Mouse (Mus musculus): ENCODE measurements around the gene Nabp1. TPM values are rescaled to one million over a fixed set of nuclear protein-coding genes. Genes with fewer than 3 reads are reported as not detected.
A peak's percentile ranks its signal among the peaks of the same experiment; 100 is the strongest.

Nabp1 gene
- polyA plus RNA-seq, 1 experiment from 2014 or later = 17.6 TPM

- Histone ChIP-seq H3K9ac (no peak overlapping the region), H3K4me3 (no peak overlapping the region), H3K27ac (ENCODE audit: poor library complexity, severe bottlenecking) (peak overlapping the region; percentile 78; the same call in 1 of the 2 replicates), H3K4me1 (replicated peaks) (peaks cover 28% of the 10 kb centered on the region), H3K4me2 (peak overlapping the region; percentile 32), H3K27me3 (replicated peaks) (no peaks in the 10 kb centered on the region), H3K9me3 (replicated peaks) (no peaks in the 10 kb centered on the region), H3K36me3 (no peaks in the 10 kb centered on the region)
- WGBS = 4% methylated on average over 7 of the region's 7 CpGs
- peak; percentile 82 for ATAC-seq (ENCODE audit: insufficient number of reproducible peaks, low FRiP score)
Observed at GRCm38 (mm10) chr1:51509083-51509482, 30.9 kb upstream of the Nabp1 start.

GRCm38 (mm10) chr1:51508543-51508942 is 30.3 kb upstream of the Nabp1 start:
- no peak for ATAC-seq (ENCODE audit: insufficient number of reproducible peaks, low FRiP score)
- peaks cover 25% of the 10 kb centered on the region for H3K4me1 ChIP-seq (replicated peaks)
- H3K9me3 ChIP-seq (replicated peaks) = no peaks in the 10 kb centered on the region
- H3K27ac ChIP-seq (ENCODE audit: poor library complexity, severe bottlenecking) = peak overlapping the region; percentile 78
- no peaks in the 10 kb centered on the region for H3K27me3 ChIP-seq (replicated peaks)
- peak overlapping the region; percentile 32 for H3K4me2 ChIP-seq
- H3K4me3 ChIP-seq = no peak overlapping the region
- no peak overlapping the region for H3K9ac ChIP-seq
- H3K36me3 ChIP-seq = no peaks in the 10 kb centered on the region
- 55% methylated on average over 3 of the region's 3 CpGs for WGBS

- Histone ChIP-seq H3K4me1 (replicated peaks) (peaks cover 25% of the 10 kb centered on the region), H3K9ac (no peak overlapping the region), H3K27ac (ENCODE audit: poor library complexity, severe bottlenecking) (peak overlapping the region; percentile 44; the same call in 1 of the 2 replicates), H3K36me3 (no peaks in the 10 kb centered on the region), H3K9me3 (replicated peaks) (no peaks in the 10 kb centered on the region), H3K4me3 (no peak overlapping the region), H3K4me2 (no peak overlapping the region), H3K27me3 (replicated peaks) (no peaks in the 10 kb centered on the region)
- WGBS = 80% methylated on average over 5 of the region's 5 CpGs
- no peak for ATAC-seq (ENCODE audit: insufficient number of reproducible peaks, low FRiP score)
Observed at GRCm38 (mm10) chr1:51507436-51507835, 29.2 kb upstream of the Nabp1 start.

- ATAC-seq (ENCODE audit: insufficient number of reproducible peaks, low FRiP score) = no peak
Observed at GRCm38 (mm10) chr1:51506236-51506635, 28.0 kb upstream of the Nabp1 start.

GRCm38 (mm10) chr1:51505632-51506031 is 27.4 kb upstream of the Nabp1 start:
- Histone ChIP-seq H3K9me3 (replicated peaks) (no peaks in the 10 kb centered on the region), H3K4me1 (replicated peaks) (peaks cover 25% of the 10 kb centered on the region), H3K4me3 (no peak overlapping the region), H3K27me3 (replicated peaks) (no peaks in the 10 kb centered on the region), H3K27ac (ENCODE audit: poor library complexity, severe bottlenecking) (no peak overlapping the region), H3K4me2 (no peak overlapping the region), H3K36me3 (no peaks in the 10 kb centered on the region), H3K9ac (no peak overlapping the region)
- ATAC-seq (ENCODE audit: insufficient number of reproducible peaks, low FRiP score) = no peak
- 77% methylated on average over 1 of the region's 1 CpGs for WGBS

More at GRCm38 (mm10) chr1:51506236-51506635, 28.0 kb upstream of the Nabp1 start:
- H3K27me3 ChIP-seq (replicated peaks) = no peaks in the 10 kb centered on the region
- no peaks in the 10 kb centered on the region for H3K9me3 ChIP-seq (replicated peaks)
- no peak overlapping the region for H3K27ac ChIP-seq (ENCODE audit: poor library complexity, severe bottlenecking)
- H3K4me2 ChIP-seq = no peak overlapping the region
- peaks cover 25% of the 10 kb centered on the region for H3K4me1 ChIP-seq (replicated peaks)
- 68% methylated on average over 4 of the region's 4 CpGs for WGBS
- H3K4me3 ChIP-seq = no peak overlapping the region
- H3K9ac ChIP-seq = no peak overlapping the region
- no peaks in the 10 kb centered on the region for H3K36me3 ChIP-seq

- Histone ChIP-seq H3K4me3 (no peak overlapping the region), H3K36me3 (no peaks in the 10 kb centered on the region), H3K27me3 (replicated peaks) (no peaks in the 10 kb centered on the region), H3K4me2 (no peak overlapping the region), H3K9me3 (replicated peaks) (no peaks in the 10 kb centered on the region), H3K9ac (no peak overlapping the region), H3K4me1 (replicated peaks) (peaks cover 7% of the 10 kb centered on the region; the same call in 1 of the 2 replicates), H3K27ac (ENCODE audit: poor library complexity, severe bottlenecking) (no peak overlapping the region)
- 63% methylated on average over 2 of the region's 2 CpGs for WGBS
- ATAC-seq (ENCODE audit: insufficient number of reproducible peaks, low FRiP score) = no peak
Observed at GRCm38 (mm10) chr1:51503055-51503454, 24.8 kb upstream of the Nabp1 start.

GRCm38 (mm10) chr1:51502353-51502752 is 24.1 kb upstream of the Nabp1 start:
- H3K36me3 ChIP-seq = no peaks in the 10 kb centered on the region
- no peak overlapping the region for H3K4me3 ChIP-seq
- ATAC-seq (ENCODE audit: insufficient number of reproducible peaks, low FRiP score) = no peak
- no peaks in the 10 kb centered on the region for H3K27me3 ChIP-seq (replicated peaks)
- no peak overlapping the region for H3K27ac ChIP-seq (ENCODE audit: poor library complexity, severe bottlenecking)
- 84% methylated on average over 5 of the region's 5 CpGs for WGBS
- no peak overlapping the region for H3K9ac ChIP-seq
- no peaks in the 10 kb centered on the region for H3K9me3 ChIP-seq (replicated peaks)
- H3K4me1 ChIP-seq (replicated peaks) = peaks cover 3% of the 10 kb centered on the region; the same call in 1 of the 2 replicates
- no peak overlapping the region for H3K4me2 ChIP-seq

- Histone ChIP-seq H3K36me3 (no peaks in the 10 kb centered on the region), H3K27me3 (replicated peaks) (no peaks in the 10 kb centered on the region), H3K9ac (no peak overlapping the region), H3K27ac (ENCODE audit: poor library complexity, severe bottlenecking) (no peak overlapping the region), H3K4me2 (no peak overlapping the region), H3K9me3 (replicated peaks) (no peaks in the 10 kb centered on the region), H3K4me3 (no peak overlapping the region), H3K4me1 (replicated peaks) (no peaks in the 10 kb centered on the region)
- ATAC-seq (ENCODE audit: insufficient number of reproducible peaks, low FRiP score) = no peak
- 53% methylated on average over 12 of the region's 12 CpGs for WGBS
Observed at GRCm38 (mm10) chr1:51501251-51501650, 23.0 kb upstream of the Nabp1 start.

GRCm38 (mm10) chr1:51498601-51499098 is 20.4 kb upstream of the Nabp1 start:
- no peak overlapping the region for H3K27ac ChIP-seq (ENCODE audit: poor library complexity, severe bottlenecking)

GRCm38 (mm10) chr1:51496163-51496562 is 17.9 kb upstream of the Nabp1 start:
- Histone ChIP-seq H3K36me3 (no peaks in the 10 kb centered on the region), H3K27me3 (replicated peaks) (no peaks in the 10 kb centered on the region), H3K4me3 (no peak overlapping the region), H3K9me3 (replicated peaks) (no peaks in the 10 kb centered on the region), H3K9ac (no peak overlapping the region), H3K4me2 (no peak overlapping the region), H3K4me1 (replicated peaks) (no peaks in the 10 kb centered on the region), H3K27ac (ENCODE audit: poor library complexity, severe bottlenecking) (no peak overlapping the region)
- no peak for ATAC-seq (ENCODE audit: insufficient number of reproducible peaks, low FRiP score)
- 70% methylated on average over 1 of the region's 1 CpGs for WGBS

More at GRCm38 (mm10) chr1:51498601-51499098, 20.4 kb upstream of the Nabp1 start:
- no peaks in the 10 kb centered on the region for H3K9me3 ChIP-seq (replicated peaks)
- WGBS = 62% methylated on average over 2 of the region's 2 CpGs
- no peaks in the 10 kb centered on the region for H3K36me3 ChIP-seq
- H3K4me2 ChIP-seq = no peak overlapping the region
- no peak overlapping the region for H3K4me3 ChIP-seq
- no peak for ATAC-seq (ENCODE audit: insufficient number of reproducible peaks, low FRiP score)
- no peaks in the 10 kb centered on the region for H3K4me1 ChIP-seq (replicated peaks)
- H3K9ac ChIP-seq = no peak overlapping the region
- no peaks in the 10 kb centered on the region for H3K27me3 ChIP-seq (replicated peaks)

- 80% methylated on average over 7 of the region's 7 CpGs for whole genome bisulfite sequencing
Observed at GRCm38 (mm10) chr1:51493592-51494307, 15.5 kb upstream of the Nabp1 start.

More at GRCm38 (mm10) chr1:51493592-51494307, 15.5 kb upstream of the Nabp1 start:
- no peak overlapping the region for H3K4me2 ChIP-seq
- no peaks in the 10 kb centered on the region for H3K4me1 ChIP-seq (replicated peaks)
- no peaks in the 10 kb centered on the region for H3K36me3 ChIP-seq
- H3K27me3 ChIP-seq (replicated peaks) = no peaks in the 10 kb centered on the region
- H3K9ac ChIP-seq = no peak overlapping the region
- no peaks in the 10 kb centered on the region for H3K9me3 ChIP-seq (replicated peaks)
- no peak for ATAC-seq (ENCODE audit: insufficient number of reproducible peaks, low FRiP score)
- H3K27ac ChIP-seq (ENCODE audit: poor library complexity, severe bottlenecking) = no peak overlapping the region
- no peak overlapping the region for H3K4me3 ChIP-seq

All from heart, embryonic 12.5 days (tissue).